Mouse (Mus musculus) retina, adult 2 months (tissue): Measurements from ENCODE around the gene Negr1.

Experiments used
- DNase-seq: peaks from one replicate; pipeline ENCODE4 v3.0.0-alpha.2; 2012; ENCODE audit warnings: low read depth, low spot score

The Negr1 gene

DNA sequence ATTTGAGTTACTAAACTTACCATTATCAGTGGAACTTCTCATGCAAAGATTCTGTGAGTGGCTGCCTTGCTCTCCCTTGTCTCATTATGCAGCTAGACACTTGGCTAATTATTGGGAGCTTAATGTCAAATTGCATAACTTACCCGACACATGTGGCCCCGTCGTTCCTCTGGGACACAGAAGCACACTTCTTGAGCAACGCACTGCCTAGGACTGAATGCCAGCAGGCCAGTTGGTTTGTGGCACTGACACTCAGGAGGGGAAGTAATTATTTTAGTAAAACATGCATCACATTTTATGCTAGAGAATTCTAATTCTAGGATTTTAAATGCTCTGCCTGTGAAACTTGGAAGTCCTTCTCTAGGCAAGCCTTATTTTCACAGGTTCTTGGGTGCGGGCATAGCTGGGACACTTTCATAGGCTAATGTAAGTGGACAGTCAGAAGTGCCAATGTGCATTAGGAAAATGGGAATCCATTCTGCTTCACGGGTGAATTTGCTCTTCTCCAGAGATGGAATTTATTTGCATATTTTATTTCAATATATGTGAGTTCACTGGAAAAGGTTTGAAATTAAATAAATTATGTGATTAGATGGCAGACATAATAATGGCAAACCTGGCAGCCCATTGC, 234.6 kb downstream of the Negr1 start:
- DNase-seq = no peak

DNA sequence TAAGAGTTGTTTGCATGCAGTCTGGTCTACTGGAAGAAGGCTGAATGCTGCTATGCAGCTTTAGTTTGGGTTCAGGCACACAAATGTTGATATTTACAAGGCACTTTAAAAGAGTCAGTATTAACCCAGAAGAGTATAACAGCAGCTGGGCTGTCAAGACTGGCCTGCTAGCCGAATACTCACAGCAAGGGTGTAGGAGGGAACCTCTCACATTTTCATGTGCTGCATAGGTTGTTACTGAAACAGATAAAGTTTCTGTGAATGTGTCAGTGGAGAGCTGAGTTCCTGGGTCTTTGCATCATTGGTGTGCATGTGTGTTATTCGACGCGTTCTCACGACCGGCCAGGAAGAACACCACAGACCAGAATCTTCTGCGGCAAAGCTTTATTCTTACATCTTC, 237.6 kb downstream of the Negr1 start:
- no peak for DNase-seq

DNA sequence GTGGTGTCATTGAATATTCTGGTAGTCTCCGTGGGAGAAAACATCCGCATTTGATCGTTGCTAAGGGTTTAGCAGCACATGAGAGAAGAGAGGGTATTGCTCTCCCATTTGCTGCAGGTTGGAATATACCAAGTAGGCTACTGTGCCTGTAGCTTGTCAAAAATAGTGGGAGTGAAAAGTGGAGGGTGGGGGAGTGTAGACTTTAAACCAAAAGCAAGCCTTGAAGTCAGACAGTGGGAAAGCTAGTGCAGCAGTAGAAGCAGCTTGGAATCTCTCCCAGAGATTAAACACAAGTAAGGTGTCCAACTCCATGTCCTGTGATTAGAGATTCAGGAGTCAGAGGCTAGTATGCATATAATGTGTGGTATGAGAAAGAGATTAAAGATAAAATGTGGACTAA, 248.2 kb downstream of the Negr1 start:
- no peak for DNase-seq

DNA sequence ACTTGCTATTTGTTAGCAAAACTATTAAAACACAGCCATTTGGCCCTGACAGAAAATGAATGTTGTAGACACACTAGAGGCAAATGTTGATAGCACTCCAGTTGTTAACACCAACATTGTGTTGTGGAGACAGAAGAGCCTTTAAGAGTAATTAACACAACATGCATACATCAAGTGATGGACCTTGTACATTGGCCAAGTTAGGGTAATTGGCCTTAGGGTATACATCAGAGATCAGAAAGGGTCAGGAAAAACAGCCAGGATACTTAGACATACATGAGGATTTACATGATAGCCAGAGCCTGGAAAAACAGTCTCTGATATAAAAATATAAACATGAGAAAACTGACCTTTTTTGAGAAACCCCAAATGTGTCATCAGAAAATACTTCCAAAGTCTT, 255.3 kb downstream of the Negr1 start:
- DNase-seq = no peak

DNA sequence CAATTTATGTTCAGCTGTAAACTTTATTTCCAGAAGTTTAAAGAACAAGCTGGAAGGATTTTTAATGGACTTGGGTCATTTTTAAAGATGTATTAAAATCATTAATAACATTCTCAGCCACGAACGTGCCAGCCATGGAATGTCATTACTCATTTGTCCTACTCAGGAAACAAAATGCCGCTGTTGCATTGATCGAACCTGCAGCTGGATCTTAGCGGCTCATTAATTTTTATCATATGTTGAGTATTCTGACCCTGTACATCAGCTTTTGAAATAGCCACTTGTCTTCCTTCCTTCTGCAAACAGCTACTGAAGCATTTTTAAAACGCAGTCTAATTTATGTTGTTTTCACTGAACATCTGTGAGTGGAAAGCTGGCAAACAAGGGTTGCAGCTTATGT, 255.9 kb downstream of the Negr1 start:
- DNase-seq = no peak

DNA sequence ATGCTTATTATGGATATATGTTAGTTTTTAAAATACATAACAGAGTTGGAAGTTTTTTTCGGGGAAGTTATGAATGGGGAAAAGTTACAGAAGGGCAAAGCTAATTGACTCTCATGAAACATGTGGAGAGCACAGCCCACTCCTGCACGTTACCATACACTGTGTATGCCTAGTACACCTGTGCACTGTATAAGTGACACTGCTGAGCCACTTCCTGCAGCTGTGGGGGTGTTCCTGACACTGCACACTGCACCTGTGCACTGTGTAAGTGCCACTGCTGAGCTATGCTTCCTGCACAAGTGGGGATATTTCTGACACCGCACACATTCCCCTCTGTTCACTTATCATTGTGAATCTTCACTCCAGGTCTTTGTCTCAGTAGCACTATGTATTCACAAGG, 261.4 kb downstream of the Negr1 start:
- DNase-seq = no peak

DNA sequence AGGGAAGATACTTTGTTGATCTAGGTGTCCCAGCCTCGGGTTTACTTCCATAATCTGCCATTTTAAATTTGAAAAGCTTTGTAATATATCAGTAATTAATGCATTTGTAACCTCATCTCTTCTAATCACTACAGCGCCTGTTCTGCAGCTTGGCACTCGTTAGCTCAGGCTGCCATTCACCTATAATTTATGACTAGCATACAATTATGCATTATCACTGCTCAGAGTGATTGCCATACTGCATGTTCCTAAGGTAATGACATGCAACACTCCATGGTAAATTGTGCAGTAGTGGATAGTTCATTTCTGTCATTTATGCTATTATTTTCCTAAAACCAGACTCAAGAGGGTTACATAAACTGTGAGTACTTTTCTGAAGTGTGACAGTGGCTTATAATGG, 272.3 kb downstream of the Negr1 start:
- DNase-seq = no peak

DNA sequence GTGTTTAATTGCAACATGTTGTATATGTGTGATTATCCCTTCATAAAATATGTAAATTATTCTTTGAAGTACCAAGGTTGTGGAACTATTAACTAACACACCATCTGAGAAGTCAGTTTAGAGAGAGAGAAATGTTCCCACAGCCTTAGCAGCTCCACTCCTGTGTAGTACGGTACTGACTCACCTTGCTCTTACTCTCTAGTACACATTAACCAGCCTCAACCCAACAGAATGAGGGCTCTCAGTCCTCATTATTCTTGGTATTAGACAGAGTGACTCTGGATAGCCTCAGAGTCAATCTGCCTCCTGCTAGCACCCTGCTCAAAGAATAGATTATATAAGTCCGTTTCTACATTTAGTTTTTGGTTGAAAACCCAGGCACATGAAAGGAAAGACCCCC, 277.0 kb downstream of the Negr1 start:
- DNase-seq = no peak

DNA sequence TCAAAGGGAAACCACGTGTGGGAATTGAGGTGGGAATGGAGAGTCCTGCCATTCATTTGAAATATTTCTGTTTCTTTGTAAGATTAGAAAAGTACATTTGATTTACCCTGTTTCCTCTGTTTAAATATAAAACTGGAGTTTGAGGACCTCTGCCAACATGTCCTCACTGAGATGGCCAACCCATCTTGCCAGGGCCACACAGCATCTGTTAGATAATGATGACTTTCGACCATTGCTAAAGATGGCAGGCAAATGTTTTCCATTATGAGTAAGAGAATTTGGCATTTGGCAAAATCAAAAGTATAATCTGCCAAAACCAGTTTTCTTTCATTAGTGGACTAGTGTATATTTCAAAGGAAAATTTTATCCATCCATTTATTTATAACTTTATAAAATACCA, 286.8 kb downstream of the Negr1 start:
- DNase-seq = no peak

DNA sequence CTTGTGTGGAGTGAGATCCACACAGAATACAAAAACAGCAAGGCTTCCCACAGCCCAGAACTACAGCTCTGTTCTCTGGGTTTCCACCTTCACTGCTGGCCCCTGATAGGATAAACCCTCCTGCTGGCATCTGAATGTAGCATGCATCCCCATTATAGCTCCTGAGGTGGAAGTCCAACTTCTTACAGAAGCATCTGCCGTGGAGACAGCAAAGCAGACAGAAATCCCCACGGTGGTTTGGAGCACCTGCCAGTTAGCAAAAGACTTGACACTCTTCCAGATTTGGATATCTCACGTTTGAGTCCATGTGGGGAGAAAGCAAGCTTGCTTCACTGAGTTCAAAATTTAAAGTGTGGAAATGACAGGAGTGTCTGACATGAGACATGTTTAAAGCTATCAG, 290.3 kb downstream of the Negr1 start:
- DNase-seq = no peak

DNA sequence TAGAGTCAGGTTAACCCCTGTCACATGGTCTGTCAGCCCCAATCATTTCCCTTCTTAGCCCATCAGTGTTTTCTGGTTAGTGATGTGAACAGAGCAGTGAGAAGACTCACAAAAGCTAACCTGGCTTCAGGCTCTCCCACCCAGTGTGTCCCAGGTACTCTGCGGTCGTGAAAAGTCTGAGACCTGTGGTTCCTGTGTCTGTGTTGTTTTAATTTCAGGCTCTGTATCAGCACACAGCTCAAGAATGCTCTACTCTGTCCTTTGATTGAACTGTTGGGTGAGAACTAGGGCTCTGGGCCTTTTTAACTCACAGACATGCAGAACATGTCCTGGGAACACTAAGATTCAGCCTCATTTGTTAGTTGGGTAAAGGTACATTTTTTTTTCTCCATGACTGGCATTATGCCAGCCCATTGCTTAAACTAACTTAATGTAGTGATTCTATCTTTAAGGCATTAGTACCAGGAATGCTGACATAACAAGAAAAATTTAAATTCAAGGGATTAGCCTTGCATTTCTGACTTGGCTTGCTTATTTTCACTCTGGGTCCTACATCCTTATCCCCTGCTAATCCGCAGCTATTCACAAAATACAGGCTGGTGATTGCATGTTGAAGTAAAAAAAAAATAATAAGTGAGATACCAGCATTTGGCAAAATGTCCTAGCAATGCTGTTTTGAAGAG, 308.8 kb downstream of the Negr1 start:
- no peak for DNase-seq

DNA sequence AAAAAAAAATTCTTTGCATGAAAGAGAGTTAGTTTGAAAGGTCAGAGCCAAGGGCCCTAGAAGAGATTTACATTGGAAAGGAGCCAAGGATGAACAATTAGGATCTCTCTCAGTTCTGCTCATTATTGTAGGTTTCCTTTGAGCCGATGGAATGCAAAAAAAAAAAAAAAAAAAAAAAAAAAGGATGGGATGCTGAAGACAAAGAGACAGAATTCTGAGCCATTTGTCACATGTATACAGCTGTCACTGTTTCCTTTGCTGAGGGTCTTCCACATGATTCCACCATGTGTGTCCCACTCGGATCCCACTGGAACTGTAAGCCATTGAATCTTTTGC, 309.3 kb downstream of the Negr1 start:
- no peak for DNase-seq

DNA sequence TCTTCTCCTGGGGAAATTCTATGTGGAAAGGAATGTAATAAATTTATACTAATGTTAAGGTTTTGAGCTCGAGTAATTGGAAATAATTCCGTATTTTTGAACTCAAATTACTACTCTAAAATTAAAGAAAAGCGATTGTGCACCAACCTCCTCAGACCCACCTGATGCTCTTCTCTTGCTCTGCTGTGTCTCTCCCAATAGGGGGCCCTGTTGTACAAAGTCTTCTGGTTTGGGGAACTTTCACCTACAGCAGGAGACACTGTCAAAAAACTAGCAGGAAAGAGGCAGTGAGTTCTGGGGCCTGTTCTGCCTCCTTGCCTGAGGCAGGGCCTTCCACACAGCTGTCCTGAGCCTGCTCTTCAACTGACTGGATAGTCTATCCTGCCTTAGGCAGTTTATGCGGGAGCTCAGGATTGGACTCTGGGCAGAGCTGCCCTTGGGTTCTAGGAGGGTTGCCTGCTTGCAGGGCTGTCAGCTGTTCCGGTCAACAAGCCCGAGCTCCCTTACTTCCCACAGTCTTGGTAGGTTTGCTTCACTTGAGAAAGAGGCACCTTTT, 310.1 kb downstream of the Negr1 start:
- no peak for DNase-seq

DNA sequence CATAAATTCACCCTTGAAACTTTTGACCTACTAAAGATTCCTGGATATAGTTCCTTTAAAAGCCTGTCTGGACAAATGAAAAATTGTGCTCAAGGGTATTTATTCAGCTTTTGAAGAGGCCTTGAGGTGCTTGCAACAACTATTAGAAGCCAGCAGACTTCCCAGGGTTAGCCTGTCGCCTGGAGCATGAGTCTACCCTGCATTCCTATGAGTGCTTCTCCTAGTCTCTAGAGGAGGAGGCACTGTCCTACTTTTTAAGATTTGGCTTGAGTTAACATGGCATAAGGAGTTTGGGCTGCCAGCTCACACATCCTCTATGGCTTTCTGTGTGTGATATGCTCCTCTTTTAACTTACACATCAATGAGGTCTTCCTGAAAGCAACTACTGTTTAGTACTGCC, 315.0 kb downstream of the Negr1 start:
- DNase-seq = no peak

DNA sequence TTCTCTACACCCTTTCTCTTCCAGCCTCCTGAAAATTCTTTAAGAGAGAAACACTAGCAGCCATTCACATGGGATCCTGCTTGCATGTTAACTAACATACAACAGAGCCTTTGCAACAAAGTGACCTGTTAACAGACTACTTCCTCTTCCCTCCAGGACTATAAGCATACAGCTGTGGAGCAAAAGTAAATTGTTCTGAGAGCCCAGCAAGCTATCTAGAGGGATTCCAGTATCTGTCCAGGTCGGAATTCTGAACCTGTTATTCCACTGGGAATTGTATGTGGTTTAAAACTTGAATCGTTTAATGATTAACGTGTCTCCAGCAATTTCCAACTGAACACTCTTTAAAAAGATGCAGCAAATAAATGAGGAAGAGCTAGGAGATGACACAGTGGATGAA, 320.5 kb downstream of the Negr1 start:
- no peak for DNase-seq

DNA sequence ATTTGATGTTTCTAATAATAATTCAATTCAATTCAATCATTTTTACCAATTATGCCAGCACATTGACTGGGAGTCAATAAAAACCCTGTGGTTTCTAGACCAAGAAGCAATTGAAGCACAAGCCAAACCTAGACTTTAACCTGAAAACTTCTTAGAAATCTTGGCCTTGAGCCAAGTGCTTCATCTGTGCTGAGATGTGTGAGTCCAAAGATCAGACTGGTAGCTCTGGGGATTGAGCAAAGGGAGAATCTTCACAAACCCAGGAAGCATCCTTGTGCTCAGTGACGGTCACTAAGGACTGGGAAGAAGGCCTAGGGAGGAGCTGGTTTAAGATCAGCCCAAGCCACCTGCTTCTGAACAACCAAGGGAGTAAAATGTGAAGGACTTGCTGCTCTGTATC, 322.3 kb downstream of the Negr1 start:
- no peak for DNase-seq

DNA sequence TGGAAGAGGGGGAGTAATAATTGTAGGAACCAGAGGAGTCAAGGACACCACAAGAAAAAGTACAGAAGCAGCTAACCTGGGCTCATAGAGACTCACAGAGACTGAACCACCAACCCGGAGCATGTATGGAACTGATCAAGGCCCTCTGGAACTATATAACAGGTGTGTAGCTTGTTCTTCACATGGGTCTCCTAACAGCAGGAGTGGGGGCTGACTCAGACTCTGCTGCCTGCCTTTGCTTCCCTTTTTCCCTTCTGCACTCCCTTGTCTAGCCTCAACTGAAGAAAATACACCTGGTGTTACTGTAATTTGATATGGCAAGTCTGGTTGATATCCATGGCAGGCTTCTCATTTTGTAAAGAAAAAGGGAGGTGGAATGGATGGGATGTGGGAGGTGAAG, 324.1 kb downstream of the Negr1 start:
- no peak for DNase-seq

DNA sequence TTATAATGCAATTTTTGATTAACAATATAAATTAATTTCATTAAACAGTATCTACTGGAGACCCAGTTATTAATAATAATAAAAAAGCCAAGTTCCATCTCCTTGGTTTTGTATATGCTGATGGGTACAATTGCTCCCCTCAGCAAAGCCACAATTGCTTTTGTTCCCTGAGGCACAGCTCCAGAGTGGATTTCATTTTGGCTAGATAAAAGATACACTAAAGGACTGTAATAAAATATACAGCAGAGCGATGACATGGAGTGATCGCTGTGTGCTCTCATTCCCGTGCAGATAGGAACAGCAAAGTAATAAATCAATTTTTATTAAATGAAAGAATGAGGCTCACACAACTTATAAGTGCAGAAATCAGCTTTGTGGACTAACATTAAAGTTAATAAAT, 325.3 kb downstream of the Negr1 start:
- no peak for DNase-seq

DNA sequence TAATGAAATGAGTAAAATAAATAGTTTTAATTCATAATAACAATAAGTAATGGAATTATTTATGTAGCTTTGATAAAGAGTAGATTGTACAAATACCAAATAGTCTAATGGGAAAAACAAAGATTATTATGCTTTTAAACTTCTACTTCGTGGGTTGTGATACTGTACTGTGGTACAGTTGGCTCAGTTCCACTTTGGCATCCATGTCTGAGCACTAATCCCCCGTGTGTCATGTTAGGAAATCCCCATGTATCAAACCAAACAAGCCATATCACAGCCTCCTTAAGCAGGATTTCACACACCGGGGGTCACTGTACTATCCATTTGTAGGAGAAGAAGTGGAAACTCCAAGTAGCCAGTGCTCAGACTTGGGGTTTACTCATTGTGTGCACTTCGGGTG, 329.4 kb downstream of the Negr1 start:
- no peak for DNase-seq

DNA sequence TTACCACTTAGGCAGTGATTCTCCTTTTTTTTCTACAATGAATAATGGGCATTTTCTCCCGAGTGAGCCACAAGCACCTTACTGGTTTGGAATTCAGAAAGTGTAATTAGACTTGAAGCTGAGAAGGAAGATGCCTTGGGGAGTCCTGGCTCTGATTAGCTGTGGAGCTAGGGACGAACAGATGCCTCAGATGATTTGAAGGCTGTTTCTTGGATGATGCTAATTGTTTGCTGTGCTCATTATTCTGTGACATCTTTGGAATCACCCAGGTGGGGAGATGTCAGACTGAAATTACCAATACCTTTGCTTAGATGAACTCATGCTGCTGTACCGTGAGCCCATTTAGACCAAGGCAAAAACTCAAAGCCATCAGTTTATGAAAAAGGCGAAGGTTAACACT, 333.7 kb downstream of the Negr1 start:
- no peak for DNase-seq

DNA sequence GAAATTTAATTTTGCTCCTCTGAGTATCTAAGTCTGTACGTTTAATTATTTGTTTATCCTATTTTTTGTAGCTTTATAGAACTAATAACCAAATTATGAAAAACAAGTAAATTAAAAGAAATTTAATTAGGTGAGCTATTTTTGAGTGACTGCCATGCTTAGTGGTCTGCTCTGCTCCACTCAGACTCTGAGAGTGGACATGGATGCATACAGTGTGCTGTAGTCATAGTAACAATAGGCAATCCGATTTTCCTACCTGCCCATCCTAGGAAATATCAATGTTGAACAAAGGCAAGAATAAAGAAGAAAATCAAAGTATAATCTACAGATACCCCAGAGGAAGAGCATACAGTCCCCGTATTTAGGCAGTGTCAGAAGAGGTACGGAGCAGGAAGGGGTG, 334.5 kb downstream of the Negr1 start:
- DNase-seq = no peak

DNA sequence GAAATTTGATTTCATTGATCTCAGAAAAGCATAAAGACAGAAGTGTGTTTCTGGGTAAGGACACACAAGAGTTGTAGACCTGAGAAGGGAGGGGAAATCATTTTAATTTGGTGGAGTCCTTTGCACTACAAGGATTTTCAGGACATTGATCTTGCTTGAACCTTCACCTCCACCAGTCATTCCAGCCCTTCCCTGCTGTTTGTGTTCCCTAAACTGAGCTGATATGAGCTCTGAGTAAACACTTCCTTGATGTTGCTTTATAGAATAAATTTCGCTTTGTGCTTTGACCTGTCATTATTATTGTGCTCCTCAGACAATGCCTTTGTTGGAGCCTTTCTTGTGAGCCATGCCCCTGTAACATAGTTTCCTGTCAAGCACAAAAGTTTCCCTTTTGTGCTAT, 335.0 kb downstream of the Negr1 start:
- no peak for DNase-seq

DNA sequence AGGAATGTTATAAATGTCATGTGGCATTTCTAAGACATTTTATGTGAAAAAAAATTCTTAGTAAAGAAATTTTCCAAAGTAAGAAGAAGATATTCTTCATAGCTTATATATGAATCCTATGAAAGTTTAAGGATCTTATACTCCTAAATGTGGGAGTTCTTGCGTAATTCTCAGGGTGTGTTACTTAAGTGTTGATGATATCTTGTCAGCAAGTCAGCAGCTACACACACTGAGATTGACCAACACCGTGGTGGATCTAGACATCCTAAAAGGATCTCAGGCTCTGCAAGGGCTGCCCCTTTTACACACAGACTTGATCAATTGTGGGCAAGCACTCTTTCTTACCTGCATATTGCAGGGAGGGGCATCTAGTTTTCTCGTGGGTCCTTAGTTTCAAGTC, 339.5 kb downstream of the Negr1 start:
- DNase-seq = no peak
